Mouse (Mus musculus) embryonic facial prominence, embryonic 15.5 days (tissue): ENCODE data around the gene Hykk. TPM values are rescaled to one million over a fixed set of nuclear protein-coding genes. Genes with fewer than 3 reads are reported as not detected.
"Not testable (repeated sequence)": the region's sequence is repeated elsewhere in the genome, so short reads cannot be mapped to it uniquely, and the experiment has no call there.

Experiments used
- ATAC-seq: fragments of 200-750 bp; cut with Nextera tagmentation; 2 replicates; pipeline ENCODE4 v1.8.0; 2017; ENCODE audit warnings: low read depth, moderate TSS enrichment; ENCODE audit not compliant: insufficient number of reproducible peaks, low FRiP score, low TSS enrichment
- H3K27ac ChIP-seq: fragments of 300-500 bp; sonication (generic); replicated peaks from 2 replicates; pipeline ENCODE4 v1.5.1; 2015; ENCODE audit warnings: mild to moderate bottlenecking, inconsistent platforms
- H3K27me3 ChIP-seq: fragments of 300-500 bp; sonication (generic); 2 replicates; pipeline ENCODE4 v1.6.1; 2015; ENCODE audit warnings: inconsistent platforms
- H3K36me3 ChIP-seq: fragments of 300-500 bp; sonication (generic); 2 replicates; pipeline ENCODE4 v1.6.1; 2015; ENCODE audit warnings: mild to moderate bottlenecking, inconsistent platforms
- H3K4me1 ChIP-seq: fragments of 300-500 bp; sonication (generic); 2 replicates; pipeline ENCODE4 v1.6.1; 2015; ENCODE audit warnings: inconsistent platforms
- H3K4me2 ChIP-seq: fragments of 300-500 bp; sonication (generic); replicated peaks from 2 replicates; pipeline ENCODE4 v1.6.1; 2015; ENCODE audit warnings: mild to moderate bottlenecking, inconsistent platforms
- H3K4me3 ChIP-seq: fragments of 300-500 bp; sonication (generic); replicated peaks from 2 replicates; pipeline ENCODE4 v1.5.1; 2015; ENCODE audit warnings: mild to moderate bottlenecking, inconsistent platforms
- H3K9ac ChIP-seq: fragments of 300-500 bp; sonication (generic); 2 replicates; pipeline ENCODE4 v1.6.1; 2015; ENCODE audit warnings: inconsistent platforms
- H3K9me3 ChIP-seq: fragments of 300-500 bp; sonication (generic); replicated peaks from 2 replicates; pipeline ENCODE4 v1.6.1; 2016; ENCODE audit warnings: inconsistent platforms
- WGBS: fragments of 180-500 bp; shearing (Covaris S2); methylation state at CpG from one replicate; pipeline ENCODE4 v1.1.7; 2015; 5-methylcytosine and 5-hydroxymethylcytosine counted together
- polyA plus RNA-seq: library from polyadenylated mRNA; unstranded; fragments of >200 nt; fragmentation: Nextera tagmentation; extraction: Ambion mirVana; gene quantifications from 2 replicates; pipeline ENCODE4 v1.2.1, GENCODE M21; 2015

The Hykk gene
- polyA plus RNA-seq, 1 experiment from 2014 or later: 5.4 TPM

DNA sequence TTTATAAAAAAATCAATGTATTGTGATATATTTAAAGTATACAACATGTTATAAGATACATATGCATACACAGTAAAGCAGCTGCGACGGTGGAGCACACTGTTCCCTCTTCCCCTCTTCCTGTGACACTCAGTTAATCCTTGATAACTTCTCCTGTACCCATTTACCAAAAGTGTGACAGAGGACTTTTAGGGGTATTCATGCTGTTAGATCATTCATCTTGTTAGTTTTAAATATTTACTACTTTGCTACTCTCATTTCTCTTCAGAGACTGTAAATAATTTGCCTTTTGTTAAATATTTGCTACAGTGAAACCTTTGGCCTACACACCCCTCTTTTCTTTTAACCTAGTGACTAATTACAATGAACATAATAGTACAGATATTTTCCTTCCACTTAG, 15.3 kb downstream of the Hykk start:
- 81% methylated on average over 2 of the region's 2 CpGs for WGBS
- Histone ChIP-seq H3K27me3 (no peaks in the 10 kb centered on the region), H3K9me3 (no peaks in the 10 kb centered on the region), H3K9ac (no peak overlapping the region), H3K36me3 (no peaks in the 10 kb centered on the region), H3K4me1 (no peaks in the 10 kb centered on the region), H3K4me2 (no peak overlapping the region), H3K27ac (no peak overlapping the region), H3K4me3 (no peak overlapping the region)
- ATAC-seq: no peak

DNA sequence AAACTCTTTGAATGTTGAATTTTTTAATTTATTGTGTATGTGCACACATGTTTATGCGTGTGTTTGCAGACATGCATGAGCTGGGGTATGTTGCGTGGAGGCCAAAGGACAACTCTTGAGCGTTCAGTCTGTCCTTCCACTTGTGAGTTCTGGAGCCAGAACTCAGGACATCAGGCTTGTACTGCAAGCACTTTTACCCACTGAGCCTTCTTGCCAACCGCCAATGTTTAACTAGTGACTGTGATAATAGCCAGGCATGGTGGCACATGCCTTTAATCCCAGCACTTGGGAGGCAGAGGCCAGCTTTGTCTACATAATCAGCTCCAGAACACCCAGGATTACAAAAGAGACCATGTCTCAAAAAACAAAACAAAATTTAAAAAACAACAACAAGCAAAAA, 25.0 kb downstream of the Hykk start:
- Histone ChIP-seq H3K4me2 (no peak overlapping the region), H3K9me3 (no peaks in the 10 kb centered on the region), H3K36me3 (no peaks in the 10 kb centered on the region; the same call in 1 of the 2 replicates), H3K9ac (no peak overlapping the region), H3K27me3 (no peaks in the 10 kb centered on the region), H3K4me1 (no peaks in the 10 kb centered on the region), H3K27ac (no peak overlapping the region), H3K4me3 (no peak overlapping the region)
- 88% methylated on average over 4 of the region's 4 CpGs for WGBS
- ATAC-seq: no peak

GRCm38 (mm10) chr9:54944467-54944866, 27.4 kb downstream of the Hykk start:
- WGBS: 79% methylated on average over 2 of the region's 2 CpGs
- Histone ChIP-seq H3K4me1 (no peaks in the 10 kb centered on the region), H3K9ac (no peak overlapping the region), H3K36me3 (no peaks in the 10 kb centered on the region; the same call in 1 of the 2 replicates), H3K27me3 (no peaks in the 10 kb centered on the region), H3K4me3 (no peak overlapping the region), H3K4me2 (no peak overlapping the region), H3K9me3 (no peaks in the 10 kb centered on the region), H3K27ac (no peak overlapping the region)
- no peak for ATAC-seq

DNA sequence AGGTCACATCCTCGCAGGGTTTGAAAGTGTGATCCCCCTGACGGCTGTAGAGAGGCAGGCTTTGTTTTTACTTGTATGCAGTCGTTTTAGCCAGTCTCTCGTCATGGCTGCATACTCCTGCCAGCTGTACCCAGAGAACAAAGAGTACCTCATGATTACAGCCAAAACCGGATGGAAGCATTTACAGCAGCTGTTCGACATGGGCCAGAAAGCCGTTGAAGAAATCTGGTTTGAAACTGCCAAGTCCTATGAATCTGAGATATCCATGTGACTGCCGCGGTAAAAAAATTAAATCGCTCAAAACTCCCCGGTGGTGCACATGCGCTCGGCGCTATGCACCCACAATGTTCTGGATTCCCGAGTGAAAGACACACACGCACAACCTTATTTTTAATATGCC, 29.2 kb downstream of the Hykk start:
- H3K4me3 ChIP-seq: no peak overlapping the region
- no peaks in the 10 kb centered on the region for H3K9me3 ChIP-seq
- H3K9ac ChIP-seq: no peak overlapping the region
- no peak for ATAC-seq
- no peaks in the 10 kb centered on the region for H3K4me1 ChIP-seq
- WGBS: 56% methylated on average over 16 of the region's 16 CpGs
- no peaks in the 10 kb centered on the region for H3K27me3 ChIP-seq
- H3K36me3 ChIP-seq: no peaks in the 10 kb centered on the region; the same call in 1 of the 2 replicates
- H3K4me2 ChIP-seq: no peak overlapping the region
- no peak overlapping the region for H3K27ac ChIP-seq

GRCm38 (mm10) chr9:54949465-54949864, 32.4 kb downstream of the Hykk start:
- no peaks in the 10 kb centered on the region for H3K27me3 ChIP-seq
- H3K4me3 ChIP-seq: no peak overlapping the region
- H3K4me1 ChIP-seq: peaks cover 12% of the 10 kb centered on the region
- peaks cover 22% of the 10 kb centered on the region for H3K36me3 ChIP-seq
- no peak overlapping the region for H3K4me2 ChIP-seq
- no peak overlapping the region for H3K9ac ChIP-seq
- no peak overlapping the region for H3K27ac ChIP-seq
- no peaks in the 10 kb centered on the region for H3K9me3 ChIP-seq
- no peak for ATAC-seq

- H3K9me3 ChIP-seq, ATAC-seq, H3K27me3 ChIP-seq: not testable (repeated sequence)
- H3K4me1 ChIP-seq: peaks cover 12% of the 10 kb centered on the region
- H3K4me2 ChIP-seq: peak overlapping the region; percentile 55
- peaks cover 26% of the 10 kb centered on the region for H3K36me3 ChIP-seq
- peak overlapping the region; percentile 18; the same call in 1 of the 2 replicates for H3K9ac ChIP-seq
- WGBS: 38% methylated on average over 8 of the region's 8 CpGs
- peak overlapping the region; percentile 95 for H3K27ac ChIP-seq
- H3K4me3 ChIP-seq: peak overlapping the region; percentile 89
Measured at GRCm38 (mm10) chr9:54950162-54950561, 33.1 kb downstream of the Hykk start.

DNA sequence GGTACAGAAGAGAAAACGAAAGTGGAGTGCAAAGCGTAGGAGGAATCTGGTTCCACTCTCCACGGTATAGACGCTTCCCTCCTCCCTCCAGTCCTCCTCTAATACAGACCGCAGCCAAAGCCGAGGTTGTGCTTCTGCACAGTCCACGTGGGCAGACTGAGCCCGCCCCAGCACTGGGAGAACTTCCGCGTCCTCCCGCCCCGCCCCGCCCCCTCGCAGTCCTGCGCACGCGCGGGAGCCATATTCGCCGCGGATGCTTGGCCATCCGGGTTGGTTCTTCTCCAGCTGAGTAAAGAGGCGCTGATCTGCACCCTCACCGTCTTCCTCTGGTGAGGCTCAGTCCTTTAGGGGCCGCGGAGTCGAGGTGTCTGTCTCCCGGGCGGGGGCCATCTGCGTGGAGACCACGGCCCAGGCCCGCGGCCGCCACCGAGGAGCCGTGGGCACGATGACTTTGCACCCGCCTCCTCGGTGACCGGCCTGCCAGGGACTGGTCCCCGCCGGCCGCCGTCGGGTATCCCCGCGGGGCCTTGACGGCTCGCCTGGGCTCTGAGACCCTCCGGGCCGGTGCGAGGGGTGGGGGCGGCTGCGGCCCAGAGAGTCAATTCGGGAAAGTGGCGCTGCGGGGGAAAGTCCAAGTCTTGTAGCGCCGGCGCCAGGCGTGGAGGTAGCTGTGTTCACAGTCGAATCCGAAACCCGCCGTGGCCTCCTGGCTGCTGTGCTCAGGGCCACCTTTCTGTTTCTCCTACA, 33.7 kb downstream of the Hykk start, which contains the start of the genes Psma4 and AY074887:
Gene Psma4 (plus strand): TSS at position 216 of the 747 bp plus-strand sequence.
Gene AY074887 (minus strand): TSS at position 424 of the 747 bp plus-strand sequence.
- Histone ChIP-seq H3K4me1 (peaks cover 12% of the 10 kb centered on the region), H3K9ac (peak within 1 kb of the TSS; percentile 89), H3K4me3 (peak within 1 kb of the TSS; percentile 89), H3K27ac (peak within 1 kb of the TSS; percentile 95), H3K9me3 (no peaks in the 10 kb centered on the region), H3K4me2 (peak within 1 kb of the TSS; percentile 55), H3K27me3 (no peaks in the 10 kb centered on the region), H3K36me3 (peaks cover 32% of the 10 kb centered on the region)
- under 1% methylated on average over 65 of the region's 65 CpGs for WGBS
- ATAC-seq: peak; percentile 99

- no peak overlapping the region for H3K9ac ChIP-seq
- no peaks in the 10 kb centered on the region for H3K9me3 ChIP-seq
- H3K4me1 ChIP-seq: no peaks in the 10 kb centered on the region
- no peak overlapping the region for H3K27ac ChIP-seq
- H3K36me3 ChIP-seq: peaks cover 34% of the 10 kb centered on the region
- no peak for ATAC-seq
- no peaks in the 10 kb centered on the region for H3K27me3 ChIP-seq
- H3K4me3 ChIP-seq: no peak overlapping the region
- H3K4me2 ChIP-seq: no peak overlapping the region
- 86% methylated on average over 4 of the region's 4 CpGs for WGBS
Measured at GRCm38 (mm10) chr9:54961059-54961458, 44.0 kb downstream of the Hykk start.

DNA sequence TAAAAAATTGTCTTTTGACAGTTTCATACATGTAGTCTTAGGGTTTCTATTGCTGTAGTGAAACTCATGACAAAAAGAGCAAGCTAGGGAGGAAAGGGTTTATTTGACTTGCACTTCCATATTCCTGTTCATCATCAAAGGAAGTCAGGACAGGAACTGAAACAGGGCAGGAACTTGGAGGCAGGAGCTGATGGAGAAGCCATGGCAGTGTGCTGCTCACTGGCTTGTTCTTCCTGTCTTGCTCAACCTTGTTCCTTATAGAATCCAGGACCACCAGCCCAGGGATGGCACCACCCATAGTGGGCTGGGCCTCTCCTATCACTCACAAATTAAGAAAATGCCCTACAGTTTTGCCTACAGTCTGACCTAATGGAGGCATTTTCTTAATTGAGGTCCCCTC, 46.6 kb downstream of the Hykk start:
- Histone ChIP-seq H3K9ac (no peak overlapping the region), H3K4me2 (no peak overlapping the region), H3K27ac (no peak overlapping the region), H3K4me3 (no peak overlapping the region), H3K27me3 (no peaks in the 10 kb centered on the region), H3K36me3 (peaks cover 10% of the 10 kb centered on the region), H3K9me3 (no peaks in the 10 kb centered on the region), H3K4me1 (no peaks in the 10 kb centered on the region)
- ATAC-seq: no peak

DNA sequence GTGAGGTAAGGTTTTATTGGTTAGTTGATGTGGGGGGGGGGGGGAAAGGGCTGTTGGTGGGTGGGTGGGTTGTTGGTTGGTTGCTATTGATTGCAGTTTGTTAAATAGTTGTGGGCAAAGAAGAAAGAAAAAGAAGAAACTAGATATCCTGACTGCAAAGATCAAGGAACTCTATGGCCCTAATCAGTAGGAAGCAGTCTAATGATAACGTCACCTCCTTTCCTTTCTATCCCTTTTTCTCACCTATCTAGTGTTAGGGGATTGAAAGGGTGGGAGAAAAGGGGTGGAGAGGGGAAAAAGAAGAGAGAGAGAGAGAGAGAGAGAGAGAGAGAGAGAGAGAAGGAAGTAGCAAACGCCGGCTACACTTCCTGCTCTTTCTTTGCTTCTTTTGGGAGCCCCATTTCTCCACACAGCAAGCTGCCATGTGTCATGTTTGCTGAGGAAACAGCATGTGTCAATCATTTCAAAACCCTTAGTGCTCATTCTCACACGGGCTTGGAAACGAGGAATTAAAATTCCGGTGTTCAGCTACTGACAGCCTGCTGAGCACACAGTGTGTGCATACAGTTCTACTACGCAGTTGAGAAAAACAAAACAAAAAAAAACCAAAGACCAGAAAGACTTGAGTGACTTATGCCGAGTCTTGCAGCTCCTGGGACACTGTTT, 53.0 kb downstream of the Hykk start:
- ATAC-seq: no peak
- Histone ChIP-seq H3K36me3 (no peaks in the 10 kb centered on the region), H3K4me1 (no peaks in the 10 kb centered on the region), H3K9me3 (no peaks in the 10 kb centered on the region), H3K27me3 (no peaks in the 10 kb centered on the region), H3K4me3 (no peak overlapping the region), H3K27ac (no peak overlapping the region), H3K9ac (no peak overlapping the region), H3K4me2 (no peak overlapping the region)
- 65% methylated on average over 8 of the region's 8 CpGs for WGBS

GRCm38 (mm10) chr9:54980674-54981073, 63.6 kb downstream of the Hykk start, which contains the start of gene Chrna5:
Gene Chrna5, plus strand, starts transcription at chr9:54980880.
- peak within 1 kb of the TSS; percentile 66 for H3K4me3 ChIP-seq
- H3K27me3 ChIP-seq: peaks cover 36% of the 10 kb centered on the region
- ATAC-seq: no peak
- no peaks in the 10 kb centered on the region for H3K36me3 ChIP-seq
- 0 out of 2 replicates have a peak within 1 kb of the TSS, but pooled peaks have one; percentile 23 for H3K9ac ChIP-seq
- no peak within 1 kb of the TSS for H3K27ac ChIP-seq
- H3K4me1 ChIP-seq: peaks cover 15% of the 10 kb centered on the region; the same call in 1 of the 2 replicates
- WGBS: 47% methylated on average over 8 of the region's 8 CpGs
- H3K4me2 ChIP-seq: peak within 1 kb of the TSS; percentile 95
- no peaks in the 10 kb centered on the region for H3K9me3 ChIP-seq
